Mouse (Mus musculus) heart, embryonic 13.5 days (tissue): Measurements from ENCODE around the gene Dtd2. TPM values are rescaled to one million over a fixed set of nuclear protein-coding genes. Genes with fewer than 3 reads are reported as not detected.

Experiments used
- ATAC-seq: fragments of 200-750 bp; cut with Nextera tagmentation; 2 replicates; pipeline ENCODE4 v1.8.0; 2017; ENCODE audit warnings: moderate TSS enrichment; ENCODE audit not compliant: insufficient number of reproducible peaks, low FRiP score, low TSS enrichment; ENCODE audit errors: extremely low read depth
- H3K27ac ChIP-seq: fragments of 300-500 bp; sonication (generic); replicated peaks from 2 replicates; pipeline ENCODE4 v1.5.1; 2015; ENCODE audit warnings: moderate library complexity, mild to moderate bottlenecking, inconsistent platforms
- H3K27me3 ChIP-seq: fragments of 300-500 bp; sonication (generic); replicated peaks from 2 replicates; pipeline ENCODE4 v1.6.1; 2015; ENCODE audit warnings: mild to moderate bottlenecking, inconsistent platforms
- H3K36me3 ChIP-seq: fragments of 300-500 bp; sonication (generic); 2 replicates; pipeline ENCODE4 v1.6.1; 2015; ENCODE audit warnings: mild to moderate bottlenecking, inconsistent platforms
- H3K4me1 ChIP-seq: fragments of 300-500 bp; sonication (generic); 2 replicates; pipeline ENCODE4 v1.6.1; 2015; ENCODE audit warnings: inconsistent platforms
- H3K4me2 ChIP-seq: fragments of 300-500 bp; sonication (generic); 2 replicates; pipeline ENCODE4 v1.6.1; 2015; ENCODE audit warnings: inconsistent platforms, mild to moderate bottlenecking, moderate library complexity
- H3K4me3 ChIP-seq: fragments of 300-500 bp; sonication (generic); 2 replicates; pipeline ENCODE4 v1.5.1; 2015; ENCODE audit warnings: moderate library complexity, mild to moderate bottlenecking, inconsistent platforms
- H3K9ac ChIP-seq: fragments of 300-500 bp; sonication (generic); 2 replicates; pipeline ENCODE4 v1.6.1; 2015; ENCODE audit warnings: inconsistent platforms, mild to moderate bottlenecking, moderate library complexity
- H3K9me3 ChIP-seq: fragments of 300-500 bp; sonication (generic); 2 replicates; pipeline ENCODE4 v1.6.1; 2016; ENCODE audit warnings: inconsistent platforms
- WGBS: fragments of 180-500 bp; shearing (Covaris S2); methylation state at CpG from one replicate; pipeline ENCODE4 v1.1.7; 2015; ENCODE audit warnings: mixed read lengths; 5-methylcytosine and 5-hydroxymethylcytosine counted together
- polyA plus RNA-seq: library from polyadenylated mRNA; unstranded; fragments of >200 nt; fragmentation: Nextera tagmentation; extraction: Ambion mirVana; gene quantifications from 2 replicates; pipeline ENCODE4 v1.2.1, GENCODE M21; 2015

The Dtd2 gene
- polyA plus RNA-seq, 1 experiment from 2014 or later: 15.7 TPM

GRCm38 (mm10) chr12:52012159-52012558 lies 5.9 kb upstream of the Dtd2 start:
- Histone ChIP-seq H3K27ac (no peak overlapping the region), H3K27me3 (no peaks in the 10 kb centered on the region), H3K9ac (no peak overlapping the region), H3K9me3 (no peaks in the 10 kb centered on the region), H3K4me2 (peak overlapping the region; percentile 9; the same call in 1 of the 2 replicates), H3K4me1 (peaks cover 5% of the 10 kb centered on the region; the same call in 1 of the 2 replicates), H3K36me3 (no peaks in the 10 kb centered on the region), H3K4me3 (no peak overlapping the region)
- 40% methylated on average over 8 of the region's 8 CpGs for WGBS
- no peak for ATAC-seq

- 71% methylated on average over 2 of the region's 2 CpGs for WGBS
- Histone ChIP-seq H3K4me1 (peaks cover 12% of the 10 kb centered on the region), H3K36me3 (no peaks in the 10 kb centered on the region), H3K4me3 (no peak overlapping the region), H3K27ac (no peak overlapping the region), H3K9me3 (no peaks in the 10 kb centered on the region), H3K4me2 (no peak overlapping the region), H3K9ac (no peak overlapping the region), H3K27me3 (no peaks in the 10 kb centered on the region)
- no peak for ATAC-seq
Observed at GRCm38 (mm10) chr12:52010630-52010961, 4.3 kb upstream of the Dtd2 start.

DNA sequence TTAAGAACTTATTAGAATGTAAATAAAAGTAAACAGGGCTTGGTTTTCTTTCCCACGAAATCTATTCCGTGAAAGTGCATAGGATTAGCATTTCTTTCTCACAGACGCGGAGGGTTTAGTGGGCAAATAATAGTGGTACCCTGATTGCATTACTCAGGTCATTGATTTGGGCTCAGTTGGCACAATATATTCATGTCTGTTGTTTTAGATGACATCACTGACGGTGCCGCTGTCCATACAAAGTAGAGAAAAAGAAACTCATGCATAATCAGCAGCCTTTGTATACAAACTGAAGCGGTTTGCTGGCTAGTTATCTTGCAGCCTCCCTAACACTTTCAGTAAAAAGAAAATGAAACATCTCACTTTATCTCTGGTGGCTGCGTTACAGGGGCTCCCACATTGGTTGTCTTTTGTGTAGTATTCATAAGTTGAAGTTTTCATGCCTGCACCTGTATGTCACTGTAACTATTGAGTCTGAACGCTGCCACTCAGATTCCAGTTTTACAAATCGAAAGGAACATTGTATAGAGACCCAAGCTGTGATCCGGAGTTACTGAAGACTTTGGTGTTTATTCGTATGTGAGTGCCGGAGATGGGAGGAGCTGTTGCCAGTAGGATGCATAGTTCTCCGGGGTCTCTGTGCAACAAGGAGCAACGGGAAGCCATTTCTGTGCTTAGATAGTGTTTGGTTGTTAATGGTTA lies 3.8 kb upstream of the Dtd2 start:
- WGBS: 68% methylated on average over 15 of the region's 15 CpGs
- no peaks in the 10 kb centered on the region for H3K27me3 ChIP-seq
- H3K27ac ChIP-seq: no peak overlapping the region
- H3K36me3 ChIP-seq: no peaks in the 10 kb centered on the region
- ATAC-seq: no peak
- no peaks in the 10 kb centered on the region for H3K9me3 ChIP-seq
- H3K4me3 ChIP-seq: no peak overlapping the region
- H3K4me1 ChIP-seq: peaks cover 14% of the 10 kb centered on the region
- H3K4me2 ChIP-seq: 0 out of 2 replicates have a peak overlapping the region, but pooled peaks have one; percentile 7
- no peak overlapping the region for H3K9ac ChIP-seq

- Histone ChIP-seq H3K27me3 (no peaks in the 10 kb centered on the region), H3K9ac (peak overlapping the region; percentile 90), H3K4me1 (peaks cover 9% of the 10 kb centered on the region), H3K27ac (0 out of 2 replicates have a peak overlapping the region, but pooled peaks have one; percentile 10), H3K36me3 (peaks cover 10% of the 10 kb centered on the region), H3K9me3 (no peaks in the 10 kb centered on the region), H3K4me3 (peak overlapping the region; percentile 87), H3K4me2 (peak overlapping the region; percentile 82)
- 0 out of 2 replicates have a peak, but pooled peaks have one; percentile 20 for ATAC-seq
- WGBS: 46% methylated on average over 5 of the region's 5 CpGs
Observed at GRCm38 (mm10) chr12:52006633-52006994, 313 bp upstream of the Dtd2 start.

DNA sequence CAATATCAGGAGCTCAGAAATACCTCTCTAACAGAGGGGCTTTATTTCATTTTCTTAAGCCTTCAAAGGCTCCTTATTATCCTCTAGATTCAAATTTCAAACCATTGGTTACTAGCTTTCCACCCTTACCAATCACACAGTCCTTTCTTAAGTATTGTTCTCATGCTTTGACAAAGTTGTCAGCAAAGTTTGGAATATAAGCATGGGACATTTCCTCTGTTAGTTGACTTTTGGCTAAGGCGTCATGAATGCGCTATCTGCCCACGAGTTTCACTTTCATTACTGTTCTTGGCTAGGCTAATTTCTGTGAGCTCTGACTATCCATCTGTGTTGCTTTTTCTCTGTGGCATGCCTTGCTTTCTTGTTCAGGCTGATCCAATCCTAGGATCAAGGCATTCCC lies 3.6 kb downstream of the Dtd2 start:
- no peak overlapping the region for H3K4me2 ChIP-seq
- H3K4me1 ChIP-seq: peaks cover 13% of the 10 kb centered on the region
- 89% methylated on average over 3 of the region's 3 CpGs for WGBS
- ATAC-seq: no peak
- H3K4me3 ChIP-seq: no peak overlapping the region
- H3K36me3 ChIP-seq: peaks cover 34% of the 10 kb centered on the region
- no peak overlapping the region for H3K9ac ChIP-seq
- H3K27me3 ChIP-seq: no peaks in the 10 kb centered on the region
- H3K27ac ChIP-seq: no peak overlapping the region
- no peaks in the 10 kb centered on the region for H3K9me3 ChIP-seq

- H3K4me1 ChIP-seq: peaks cover 9% of the 10 kb centered on the region
- no peak overlapping the region for H3K4me3 ChIP-seq
- H3K36me3 ChIP-seq: peaks cover 46% of the 10 kb centered on the region
- WGBS: 20% methylated on average over 4 of the region's 4 CpGs
- no peaks in the 10 kb centered on the region for H3K9me3 ChIP-seq
- H3K27me3 ChIP-seq: no peaks in the 10 kb centered on the region
- H3K4me2 ChIP-seq: no peak overlapping the region
- no peak for ATAC-seq
- no peak overlapping the region for H3K9ac ChIP-seq
- no peak overlapping the region for H3K27ac ChIP-seq
Observed at GRCm38 (mm10) chr12:52001544-52001943, 4.8 kb downstream of the Dtd2 start.

DNA sequence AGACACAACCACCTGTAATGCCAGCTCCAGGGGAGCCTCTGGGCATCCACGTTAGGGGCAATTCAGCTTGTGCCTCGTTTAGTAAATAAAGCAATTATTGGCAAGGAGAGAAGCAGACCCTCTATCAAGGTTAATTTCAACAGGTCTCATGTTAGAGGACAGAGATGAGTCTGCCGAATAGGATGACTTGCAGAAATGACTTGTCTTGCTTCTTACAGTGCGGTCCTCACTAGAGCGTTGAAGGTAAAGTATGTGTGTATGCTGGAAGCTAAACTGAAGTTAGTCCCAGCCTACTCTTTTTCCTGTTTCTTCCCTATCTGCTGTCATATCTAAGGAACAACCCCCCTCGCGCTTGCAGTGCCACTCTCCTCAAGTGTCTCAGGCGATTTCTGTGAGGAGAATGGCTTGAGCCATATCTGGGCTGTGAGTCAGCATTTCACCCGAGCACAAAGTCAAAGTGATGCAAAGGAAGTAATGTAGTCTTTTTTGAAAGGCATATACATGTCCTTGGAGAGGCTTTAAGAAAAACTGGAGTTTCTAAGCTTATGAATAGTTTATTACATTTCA lies 7.9 kb downstream of the Dtd2 start:
- Histone ChIP-seq H3K4me3 (no peak overlapping the region), H3K9ac (no peak overlapping the region), H3K4me2 (no peak overlapping the region), H3K9me3 (no peaks in the 10 kb centered on the region), H3K4me1 (0 out of 2 replicates have a peak, but pooled peaks cover 4% of the 10 kb centered on the region), H3K36me3 (peaks cover 66% of the 10 kb centered on the region), H3K27me3 (no peaks in the 10 kb centered on the region), H3K27ac (no peak overlapping the region)
- 66% methylated on average over 9 of the region's 9 CpGs for WGBS
- no peak for ATAC-seq

- 86% methylated on average over 1 of the region's 1 CpGs for WGBS
Observed at GRCm38 (mm10) chr12:51995738-51996536, 10.4 kb downstream of the Dtd2 start.

GRCm38 (mm10) chr12:51990629-51991028 lies 15.7 kb downstream of the Dtd2 start:
- Histone ChIP-seq H3K27me3 (no peaks in the 10 kb centered on the region), H3K4me3 (no peak overlapping the region), H3K4me1 (peaks cover 5% of the 10 kb centered on the region), H3K9me3 (no peaks in the 10 kb centered on the region), H3K27ac (no peak overlapping the region), H3K36me3 (peaks cover 27% of the 10 kb centered on the region), H3K4me2 (no peak overlapping the region), H3K9ac (no peak overlapping the region; the same call in 1 of the 2 replicates)
- ATAC-seq: no peak
- 55% methylated on average over 2 of the region's 2 CpGs for WGBS

More at GRCm38 (mm10) chr12:51995738-51996536, 10.4 kb downstream of the Dtd2 start:
- H3K4me2 ChIP-seq: no peak overlapping the region
- peaks cover 66% of the 10 kb centered on the region for H3K36me3 ChIP-seq
- no peaks in the 10 kb centered on the region for H3K4me1 ChIP-seq
- no peak overlapping the region for H3K4me3 ChIP-seq
- no peak for ATAC-seq
- H3K9ac ChIP-seq: no peak overlapping the region
- H3K9me3 ChIP-seq: no peaks in the 10 kb centered on the region
- H3K27me3 ChIP-seq: no peaks in the 10 kb centered on the region
- H3K27ac ChIP-seq: no peak overlapping the region

GRCm38 (mm10) chr12:51988536-51988935 lies 17.8 kb downstream of the Dtd2 start:
- no peak overlapping the region for H3K4me2 ChIP-seq
- H3K9me3 ChIP-seq: no peaks in the 10 kb centered on the region
- no peak overlapping the region for H3K27ac ChIP-seq
- H3K36me3 ChIP-seq: peaks cover 6% of the 10 kb centered on the region
- WGBS: 70% methylated on average over 5 of the region's 5 CpGs
- peaks cover 15% of the 10 kb centered on the region for H3K4me1 ChIP-seq
- H3K4me3 ChIP-seq: no peak overlapping the region
- no peak overlapping the region for H3K9ac ChIP-seq
- H3K27me3 ChIP-seq: no peaks in the 10 kb centered on the region
- ATAC-seq: no peak

- 40% methylated on average over 4 of the region's 4 CpGs for WGBS
- Histone ChIP-seq H3K36me3 (peaks cover 4% of the 10 kb centered on the region; the same call in 1 of the 2 replicates), H3K4me1 (peaks cover 15% of the 10 kb centered on the region), H3K4me3 (no peak overlapping the region), H3K27me3 (no peaks in the 10 kb centered on the region), H3K27ac (no peak overlapping the region), H3K9ac (no peak overlapping the region), H3K9me3 (no peaks in the 10 kb centered on the region), H3K4me2 (no peak overlapping the region)
- ATAC-seq: no peak
Observed at GRCm38 (mm10) chr12:51985826-51986225, 20.5 kb downstream of the Dtd2 start.
